Mouse (Mus musculus): ENCODE results near the gene Asxl1. TPM values are rescaled to one million over a fixed set of nuclear protein-coding genes. Genes with fewer than 3 reads are reported as not detected.

Gene Asxl1
- polyA plus RNA-seq, 1 experiment from 2014 or later: 14.1 TPM

- H3K36me3 ChIP-seq: peaks cover 43% of the 10 kb centered on the region
Observed at GRCm38 (mm10) chr2:153421233-153421632, 75.6 kb downstream of the Asxl1 start.

DNA sequence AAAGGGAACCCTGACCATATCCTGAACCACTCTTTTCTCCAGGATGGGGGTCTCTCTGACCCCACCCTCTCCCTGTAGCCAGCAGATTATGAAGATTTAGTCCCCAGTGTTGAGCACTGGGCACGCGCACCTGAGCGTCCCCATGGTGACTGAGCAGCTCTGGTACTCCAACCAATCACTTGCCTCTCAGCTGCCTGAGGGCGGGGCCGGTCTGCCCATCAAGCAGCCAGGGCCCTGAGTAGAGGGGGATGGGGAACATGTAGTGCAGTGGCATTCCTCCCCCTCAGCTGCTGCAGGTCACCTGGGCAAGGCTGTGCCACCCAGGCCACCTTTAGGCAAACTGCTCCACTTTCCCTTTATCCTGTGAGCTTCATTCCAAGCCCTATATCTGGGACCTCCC, 76.4 kb downstream of the Asxl1 start:
- H3K27ac ChIP-seq (replicated peaks): no peak overlapping the region
- ATAC-seq (ENCODE audit: low FRiP score, low read depth): peak; percentile 50; the same call in 1 of the 2 replicates
- WGBS: 32% methylated on average over 5 of the region's 5 CpGs

More at GRCm38 (mm10) chr2:153421233-153421632, 75.6 kb downstream of the Asxl1 start:
- no peak overlapping the region for H3K4me3 ChIP-seq
- H3K4me2 ChIP-seq: no peak overlapping the region
- H3K27me3 ChIP-seq: no peaks in the 10 kb centered on the region
- H3K27ac ChIP-seq (replicated peaks): no peak overlapping the region
- ATAC-seq (ENCODE audit: low FRiP score, low read depth): no peak
- no peaks in the 10 kb centered on the region for H3K9me3 ChIP-seq
- no peak overlapping the region for H3K9ac ChIP-seq
- peaks cover 48% of the 10 kb centered on the region for H3K4me1 ChIP-seq (replicated peaks)

GRCm38 (mm10) chr2:153423113-153423512, 77.5 kb downstream of the Asxl1 start:
- Histone ChIP-seq H3K27me3 (no peaks in the 10 kb centered on the region), H3K9ac (no peak overlapping the region), H3K4me2 (no peak overlapping the region), H3K36me3 (peaks cover 24% of the 10 kb centered on the region), H3K4me1 (replicated peaks) (peaks cover 58% of the 10 kb centered on the region), H3K27ac (replicated peaks) (peak overlapping the region; percentile 59), H3K9me3 (no peaks in the 10 kb centered on the region), H3K4me3 (no peak overlapping the region)
- ATAC-seq (ENCODE audit: low FRiP score, low read depth): no peak
- 68% methylated on average over 3 of the region's 3 CpGs for WGBS

More for the DNA sequence above, 76.4 kb downstream of the Asxl1 start:
- Histone ChIP-seq H3K4me3 (no peak overlapping the region), H3K4me1 (replicated peaks) (peaks cover 52% of the 10 kb centered on the region), H3K9ac (no peak overlapping the region), H3K27me3 (no peaks in the 10 kb centered on the region), H3K9me3 (no peaks in the 10 kb centered on the region), H3K36me3 (peaks cover 35% of the 10 kb centered on the region), H3K4me2 (no peak overlapping the region)

GRCm38 (mm10) chr2:153424557-153424956, 78.9 kb downstream of the Asxl1 start:
- no peak for ATAC-seq (ENCODE audit: low FRiP score, low read depth)
- no peak overlapping the region for H3K9ac ChIP-seq
- no peak overlapping the region for H3K27ac ChIP-seq (replicated peaks)
- H3K36me3 ChIP-seq: peaks cover 19% of the 10 kb centered on the region
- no peak overlapping the region for H3K4me2 ChIP-seq
- H3K4me3 ChIP-seq: no peak overlapping the region
- 81% methylated on average over 8 of the region's 8 CpGs for WGBS
- H3K4me1 ChIP-seq (replicated peaks): peaks cover 69% of the 10 kb centered on the region
- no peaks in the 10 kb centered on the region for H3K9me3 ChIP-seq
- H3K27me3 ChIP-seq: no peaks in the 10 kb centered on the region

DNA sequence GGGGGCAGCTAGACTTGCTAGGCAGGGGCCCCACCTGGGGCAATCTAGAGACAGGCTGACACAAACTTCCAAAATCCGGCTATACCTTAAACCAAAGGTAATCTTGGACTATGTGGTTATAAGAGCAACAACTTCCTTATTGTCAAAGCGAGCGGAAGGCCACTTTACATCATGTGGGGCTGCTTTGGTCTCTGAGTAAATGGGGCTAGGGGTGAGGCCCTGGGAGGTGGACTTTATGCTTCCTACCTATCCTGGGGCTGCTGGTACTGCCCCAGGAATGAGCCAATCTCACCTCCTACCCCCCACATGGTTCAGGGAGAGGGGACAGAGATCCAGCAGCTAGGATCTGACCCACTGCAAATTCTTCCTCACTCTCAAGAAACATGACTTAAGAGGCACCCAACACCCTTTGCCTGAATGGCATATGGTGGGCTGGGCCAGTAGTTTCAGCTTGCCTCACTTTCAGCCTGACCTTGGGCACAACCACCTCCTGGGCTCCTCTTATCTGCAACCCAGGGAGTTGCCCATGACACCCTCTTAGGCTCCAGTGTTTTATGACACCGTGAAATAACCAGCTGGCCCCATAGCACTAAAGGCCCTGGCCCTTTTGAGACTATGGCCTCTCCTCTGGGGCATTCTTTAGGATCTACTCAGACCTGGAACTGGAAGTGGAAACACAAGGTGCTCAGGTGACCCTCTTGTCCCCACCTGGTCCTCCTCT, 79.7 kb downstream of the Asxl1 start:
- Histone ChIP-seq H3K36me3 (peaks cover 15% of the 10 kb centered on the region), H3K9me3 (no peaks in the 10 kb centered on the region), H3K4me3 (no peak overlapping the region), H3K27ac (replicated peaks) (peak overlapping the region; percentile 79), H3K27me3 (no peaks in the 10 kb centered on the region), H3K4me2 (no peak overlapping the region), H3K9ac (no peak overlapping the region), H3K4me1 (replicated peaks) (peaks cover 69% of the 10 kb centered on the region)
- WGBS: 83% methylated on average over 4 of the region's 4 CpGs
- no peak for ATAC-seq (ENCODE audit: low FRiP score, low read depth)

DNA sequence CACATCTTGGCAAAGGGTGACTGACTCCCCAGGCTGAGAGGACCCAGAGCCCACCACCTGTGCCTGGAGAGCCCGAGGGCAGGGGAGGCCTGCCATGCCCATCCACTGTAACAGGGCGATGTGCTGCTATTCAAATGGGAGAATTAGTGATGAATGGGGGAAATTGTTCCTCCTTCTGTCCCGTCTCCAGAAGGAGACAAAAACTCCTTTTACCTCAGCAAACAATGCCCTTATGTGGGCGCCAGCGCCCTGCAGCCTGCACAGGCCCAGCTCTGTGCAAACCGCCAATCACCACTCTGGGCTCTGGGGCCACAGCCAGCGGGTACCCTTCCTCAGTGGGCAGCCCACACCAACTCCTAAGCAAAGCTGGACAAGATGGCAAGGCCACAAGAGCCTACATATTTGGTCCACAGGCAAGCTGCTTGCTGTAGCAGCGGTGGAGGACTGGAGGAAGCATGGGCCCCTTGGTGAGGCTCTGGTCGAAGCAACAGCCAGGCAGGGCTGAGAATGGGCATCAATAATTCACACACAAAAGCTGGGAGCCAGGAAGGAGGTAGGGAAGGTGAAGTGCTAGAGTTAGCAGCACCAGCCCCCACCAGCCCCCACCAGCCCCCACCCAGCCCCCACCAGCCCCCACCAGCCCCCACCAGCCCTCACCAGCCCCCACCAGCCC, 80.5 kb downstream of the Asxl1 start:
- peaks cover 68% of the 10 kb centered on the region for H3K4me1 ChIP-seq (replicated peaks)
- WGBS: 15% methylated on average over 9 of the region's 9 CpGs
- H3K4me3 ChIP-seq: no peak overlapping the region
- H3K27me3 ChIP-seq: no peaks in the 10 kb centered on the region
- ATAC-seq (ENCODE audit: low FRiP score, low read depth): peak; percentile 85
- H3K4me2 ChIP-seq: no peak overlapping the region
- H3K9me3 ChIP-seq: no peaks in the 10 kb centered on the region
- peak overlapping the region; percentile 79 for H3K27ac ChIP-seq (replicated peaks)
- peaks cover 16% of the 10 kb centered on the region; the same call in 1 of the 2 replicates for H3K36me3 ChIP-seq
- H3K9ac ChIP-seq: no peak overlapping the region

- Histone ChIP-seq H3K4me1 (replicated peaks) (peaks cover 65% of the 10 kb centered on the region), H3K9me3 (no peaks in the 10 kb centered on the region), H3K27ac (replicated peaks) (peak overlapping the region; percentile 6; the same call in 1 of the 2 replicates), H3K4me3 (no peak overlapping the region), H3K27me3 (no peaks in the 10 kb centered on the region), H3K36me3 (peaks cover 16% of the 10 kb centered on the region; the same call in 1 of the 2 replicates), H3K4me2 (no peak overlapping the region), H3K9ac (no peak overlapping the region)
- ATAC-seq (ENCODE audit: low FRiP score, low read depth): no peak
- WGBS: 9% methylated on average over 2 of the region's 2 CpGs
Observed at GRCm38 (mm10) chr2:153426931-153427330, 81.3 kb downstream of the Asxl1 start.

- WGBS: 62% methylated on average over 2 of the region's 2 CpGs
- H3K27ac ChIP-seq (replicated peaks): no peak overlapping the region
- H3K36me3 ChIP-seq: peaks cover 16% of the 10 kb centered on the region; the same call in 1 of the 2 replicates
Observed at GRCm38 (mm10) chr2:153428485-153428884, 82.9 kb downstream of the Asxl1 start.

GRCm38 (mm10) chr2:153430571-153430970, 84.9 kb downstream of the Asxl1 start:
- ATAC-seq (ENCODE audit: low FRiP score, low read depth): no peak
- no peak overlapping the region for H3K9ac ChIP-seq
- H3K9me3 ChIP-seq: no peaks in the 10 kb centered on the region
- H3K36me3 ChIP-seq: peaks cover 16% of the 10 kb centered on the region; the same call in 1 of the 2 replicates
- H3K27me3 ChIP-seq: no peaks in the 10 kb centered on the region
- WGBS: 91% methylated on average over 1 of the region's 1 CpGs
- H3K27ac ChIP-seq (replicated peaks): no peak overlapping the region
- peaks cover 64% of the 10 kb centered on the region for H3K4me1 ChIP-seq (replicated peaks)
- H3K4me3 ChIP-seq: no peak overlapping the region
- H3K4me2 ChIP-seq: no peak overlapping the region

More at GRCm38 (mm10) chr2:153428485-153428884, 82.9 kb downstream of the Asxl1 start:
- peaks cover 64% of the 10 kb centered on the region for H3K4me1 ChIP-seq (replicated peaks)
- no peak for ATAC-seq (ENCODE audit: low FRiP score, low read depth)
- H3K9me3 ChIP-seq: no peaks in the 10 kb centered on the region
- no peak overlapping the region for H3K9ac ChIP-seq
- no peaks in the 10 kb centered on the region for H3K27me3 ChIP-seq
- H3K4me2 ChIP-seq: no peak overlapping the region
- H3K4me3 ChIP-seq: no peak overlapping the region

GRCm38 (mm10) chr2:153432492-153432891, 86.9 kb downstream of the Asxl1 start:
- Histone ChIP-seq H3K9ac (no peak overlapping the region), H3K4me2 (no peak overlapping the region), H3K4me3 (no peak overlapping the region), H3K4me1 (replicated peaks) (peaks cover 68% of the 10 kb centered on the region), H3K9me3 (no peaks in the 10 kb centered on the region), H3K27ac (replicated peaks) (peak overlapping the region; percentile 14; the same call in 1 of the 2 replicates), H3K27me3 (no peaks in the 10 kb centered on the region), H3K36me3 (peaks cover 20% of the 10 kb centered on the region)
- no peak for ATAC-seq (ENCODE audit: low FRiP score, low read depth)
- WGBS: 20% methylated on average over 7 of the region's 7 CpGs

DNA sequence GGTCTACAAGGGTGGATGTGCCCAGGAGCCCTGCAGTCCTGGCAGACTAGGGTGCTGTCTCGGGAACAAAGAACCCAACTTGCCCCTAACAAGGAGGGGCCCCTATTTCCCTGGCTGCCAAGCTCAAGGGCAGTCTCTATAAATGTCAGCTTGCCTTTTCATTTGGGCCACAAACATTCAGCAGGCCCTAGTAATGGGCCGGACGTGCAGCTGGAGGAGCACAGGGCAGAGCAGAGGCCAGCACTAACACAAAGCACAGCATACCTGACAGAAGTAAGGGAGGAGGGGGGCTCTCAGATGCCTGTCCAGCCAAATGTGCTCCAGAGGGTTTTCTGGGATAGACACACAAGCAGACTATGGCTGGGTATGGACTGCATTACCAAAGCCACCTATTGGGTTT, 88.2 kb downstream of the Asxl1 start:
- Histone ChIP-seq H3K27ac (replicated peaks) (no peak overlapping the region), H3K36me3 (peaks cover 20% of the 10 kb centered on the region), H3K4me2 (no peak overlapping the region), H3K9ac (no peak overlapping the region), H3K27me3 (no peaks in the 10 kb centered on the region), H3K4me3 (no peak overlapping the region), H3K9me3 (no peaks in the 10 kb centered on the region), H3K4me1 (replicated peaks) (peaks cover 72% of the 10 kb centered on the region)
- 43% methylated on average over 3 of the region's 3 CpGs for WGBS
- ATAC-seq (ENCODE audit: low FRiP score, low read depth): no peak

Measured in hindbrain, embryonic 15.5 days (tissue).